Mouse (Mus musculus) heart, postnatal 0 days (tissue): ENCODE measurements at regions not wholly inside any gene's neighbourhood (a gene's known extent, or its start where the extent isn't known, plus 50 kb on each side); places are given as distances from the start of the nearest gene placed in this dataset.

Source experiments
- ATAC-seq: fragments of 200-750 bp; cut with Nextera tagmentation; 2 replicates; pipeline ENCODE4 v1.8.0; 2017; ENCODE audit warnings: low read depth, moderate number of reproducible peaks, moderate library complexity; ENCODE audit not compliant: insufficient read depth
- DNase-seq: peaks from one replicate; pipeline ENCODE4 v3.0.0-alpha.2; 2016; ENCODE audit warnings: low spot score
- H3K27ac ChIP-seq: fragments of 300-500 bp; sonication (generic); 2 replicates; pipeline ENCODE4 v1.5.1; 2014; ENCODE audit warnings: low read depth, mild to moderate bottlenecking
- H3K27me3 ChIP-seq: fragments of 300-500 bp; sonication (generic); 2 replicates; pipeline ENCODE4 v1.6.1; 2014; ENCODE audit warnings: low read length, mixed read lengths; ENCODE audit not compliant: control insufficient read depth, insufficient read depth
- H3K36me3 ChIP-seq: fragments of 300-500 bp; sonication (generic); replicated peaks from 2 replicates; pipeline ENCODE4 v1.6.1; 2014; ENCODE audit warnings: low read length, mixed read lengths; ENCODE audit not compliant: control insufficient read depth, insufficient read depth
- H3K4me1 ChIP-seq: fragments of 300-500 bp; sonication (generic); 2 replicates; pipeline ENCODE4 v1.6.1; 2014; ENCODE audit warnings: antibody characterized with exemption; ENCODE audit not compliant: control insufficient read depth, insufficient read depth
- H3K4me2 ChIP-seq: fragments of 300-500 bp; sonication (generic); 2 replicates; pipeline ENCODE4 v1.6.1; 2014; ENCODE audit warnings: low read depth, mild to moderate bottlenecking, low read length, moderate library complexity
- H3K4me3 ChIP-seq: fragments of 300-500 bp; sonication (generic); 2 replicates; pipeline ENCODE4 v1.5.1; 2014; ENCODE audit warnings: low read depth, low read length
- H3K9ac ChIP-seq: fragments of 300-500 bp; sonication (generic); replicated peaks from 2 replicates; pipeline ENCODE4 v1.6.1; 2014; ENCODE audit warnings: low read depth, low read length, mixed read lengths
- H3K9me3 ChIP-seq: fragments of 300-500 bp; sonication (generic); replicated peaks from 2 replicates; pipeline ENCODE4 v1.6.1; 2016; ENCODE audit warnings: low read length; ENCODE audit not compliant: control insufficient read depth
- CTCF ChIP-seq: IDR thresholded peaks from 2 replicates; pipeline ENCODE4 v1.5.1; 2016; ENCODE audit warnings: antibody characterized with exemption, control low read depth, low read depth
- EP300 ChIP-seq: IDR thresholded peaks from 2 replicates; pipeline ENCODE4 v1.6.1; 2016; ENCODE audit warnings: antibody characterized with exemption, low read depth
- WGBS: fragments of 180-500 bp; shearing (Covaris S2); extraction: QIAGEN DNeasy Blood & Tissue Kit; methylation state at CpG from one replicate; pipeline ENCODE4 v1.1.7; 2014; 5-methylcytosine and 5-hydroxymethylcytosine counted together

- H3K4me2 ChIP-seq = no peak overlapping the region
- ATAC-seq (no peak), DNase-seq (no peak)
- H3K27ac ChIP-seq = no peak overlapping the region
- no peaks in the 10 kb centered on the region for H3K36me3 ChIP-seq
- no peak overlapping the region for H3K4me3 ChIP-seq
- H3K9ac ChIP-seq = no peak overlapping the region
- no peaks in the 10 kb centered on the region for H3K4me1 ChIP-seq
- TF ChIP-seq EP300 (no peak), CTCF (no peak)
- 87% methylated on average over 4 of the region's 4 CpGs for WGBS
- no peaks in the 10 kb centered on the region for H3K27me3 ChIP-seq
- H3K9me3 ChIP-seq = no peaks in the 10 kb centered on the region
Observed at GRCm38 (mm10) chr6:49745301-49745700, 77.2 kb upstream of the Npy start.

- Histone ChIP-seq H3K9ac (no peak overlapping the region), H3K27me3 (no peaks in the 10 kb centered on the region), H3K4me3 (no peak overlapping the region), H3K36me3 (no peaks in the 10 kb centered on the region), H3K4me1 (no peaks in the 10 kb centered on the region), H3K9me3 (no peaks in the 10 kb centered on the region), H3K4me2 (no peak overlapping the region), H3K27ac (no peak overlapping the region)
- 47% methylated on average over 2 of the region's 2 CpGs for WGBS
- TF ChIP-seq CTCF (peak; percentile 23), EP300 (no peak)
- no peak for DNase-seq
- ATAC-seq = no peak
Observed at GRCm38 (mm10) chr6:49750544-49750943, 72.0 kb upstream of the Npy start.

- no peak for DNase-seq
- H3K36me3 ChIP-seq = no peaks in the 10 kb centered on the region
- no peak overlapping the region for H3K9ac ChIP-seq
- no peaks in the 10 kb centered on the region for H3K9me3 ChIP-seq
- H3K4me3 ChIP-seq = no peak overlapping the region
- WGBS = 80% methylated on average over 6 of the region's 6 CpGs
- H3K4me1 ChIP-seq = no peaks in the 10 kb centered on the region
- no peak for ATAC-seq
- no peak overlapping the region for H3K4me2 ChIP-seq
- no peak overlapping the region for H3K27ac ChIP-seq
- no peak for TF ChIP-seq CTCF
- no peak for TF ChIP-seq EP300
- no peaks in the 10 kb centered on the region for H3K27me3 ChIP-seq
Observed at GRCm38 (mm10) chr6:49759614-49760013, 62.9 kb upstream of the Npy start.

GRCm38 (mm10) chr6:49764746-49765145 is 57.8 kb upstream of the Npy start:
- Histone ChIP-seq H3K9ac (no peak overlapping the region), H3K9me3 (no peaks in the 10 kb centered on the region), H3K27ac (no peak overlapping the region), H3K4me3 (no peak overlapping the region), H3K4me2 (no peak overlapping the region), H3K36me3 (no peaks in the 10 kb centered on the region), H3K4me1 (no peaks in the 10 kb centered on the region), H3K27me3 (no peaks in the 10 kb centered on the region)
- DNase-seq (no peak), ATAC-seq (0 out of 2 replicates have a peak, but pooled peaks have one; percentile 30)
- WGBS = 72% methylated on average over 4 of the region's 4 CpGs
- TF ChIP-seq EP300 (no peak), CTCF (no peak)

- 80% methylated on average over 11 of the region's 11 CpGs for WGBS
- Histone ChIP-seq H3K4me3 (no peak overlapping the region), H3K27ac (no peak overlapping the region), H3K27me3 (no peaks in the 10 kb centered on the region), H3K9me3 (no peaks in the 10 kb centered on the region), H3K4me1 (no peaks in the 10 kb centered on the region), H3K36me3 (no peaks in the 10 kb centered on the region), H3K4me2 (no peak overlapping the region), H3K9ac (no peak overlapping the region)
- DNase-seq (no peak), ATAC-seq (no peak)
- TF ChIP-seq EP300 (no peak), CTCF (no peak)
Observed at GRCm38 (mm10) chr6:49769904-49770720, 52.4 kb upstream of the Npy start.
